Mouse (Mus musculus): ENCODE data around the gene Btn1a1. TPM values are rescaled to one million over a fixed set of nuclear protein-coding genes. Genes with fewer than 3 reads are reported as not detected.
A peak's percentile ranks its signal among the peaks of the same experiment; 100 is the strongest.

Btn1a1 gene
- not detected in 2 replicates for polyA plus RNA-seq (2016; fragmentation: Nextera tagmentation; extraction: Ambion mirVana)

GRCm38 (mm10) chr13:23465600-23466109 lies at the start of gene Btn1a1:
Btn1a1 (minus strand) TSS chr13:23465901.
- Histone ChIP-seq H3K27ac (no peak within 1 kb of the TSS), H3K27me3 (replicated peaks) (0 out of 2 replicates have a peak, but pooled peaks cover 6% of the 10 kb centered on the region), H3K4me3 (peak within 1 kb of the TSS; percentile 58), H3K36me3 (no peaks in the 10 kb centered on the region), H3K4me2 (replicated peaks) (peak within 1 kb of the TSS; percentile 78), H3K9me3 (no peaks in the 10 kb centered on the region), H3K9ac (peak within 1 kb of the TSS; percentile 26), H3K4me1 (peaks cover 16% of the 10 kb centered on the region)
- ATAC-seq (ENCODE audit: low FRiP score, low read depth), result no peak
- WGBS, result 1% methylated on average over 7 of the region's 7 CpGs

GRCm38 (mm10) chr13:23515281-23515680 lies 49.6 kb upstream of the Btn1a1 start:
- Histone ChIP-seq H3K27ac (no peak overlapping the region), H3K4me1 (no peaks in the 10 kb centered on the region), H3K9me3 (no peaks in the 10 kb centered on the region), H3K4me2 (replicated peaks) (no peak overlapping the region), H3K27me3 (replicated peaks) (no peaks in the 10 kb centered on the region), H3K4me3 (no peak overlapping the region), H3K9ac (no peak overlapping the region), H3K36me3 (no peaks in the 10 kb centered on the region)
- ATAC-seq (ENCODE audit: low FRiP score, low read depth), result no peak
- 74% methylated on average over 5 of the region's 5 CpGs for WGBS

- ATAC-seq (ENCODE audit: low FRiP score, low read depth), result no peak
- WGBS, result 89% methylated on average over 1 of the region's 1 CpGs
- H3K4me1 ChIP-seq, result no peaks in the 10 kb centered on the region
- no peak overlapping the region for H3K27ac ChIP-seq
- no peaks in the 10 kb centered on the region for H3K36me3 ChIP-seq
- H3K4me2 ChIP-seq (replicated peaks), result no peak overlapping the region
- no peaks in the 10 kb centered on the region for H3K9me3 ChIP-seq
- H3K4me3 ChIP-seq, result no peak overlapping the region
- H3K27me3 ChIP-seq (replicated peaks), result no peaks in the 10 kb centered on the region
- H3K9ac ChIP-seq, result no peak overlapping the region
Measured at GRCm38 (mm10) chr13:23513517-23513916, 47.8 kb upstream of the Btn1a1 start.

- ATAC-seq (ENCODE audit: low FRiP score, low read depth), result no peak
- no peaks in the 10 kb centered on the region for H3K27me3 ChIP-seq (replicated peaks)
- no peaks in the 10 kb centered on the region for H3K36me3 ChIP-seq
- no peak overlapping the region for H3K27ac ChIP-seq
- H3K4me3 ChIP-seq, result no peak overlapping the region
- H3K4me2 ChIP-seq (replicated peaks), result no peak overlapping the region
- H3K9ac ChIP-seq, result no peak overlapping the region
- 50% methylated on average over 1 of the region's 1 CpGs for WGBS
- H3K9me3 ChIP-seq, result no peaks in the 10 kb centered on the region
- H3K4me1 ChIP-seq, result peaks cover 9% of the 10 kb centered on the region
Measured at GRCm38 (mm10) chr13:23510127-23510526, 44.4 kb upstream of the Btn1a1 start.

- H3K9me3 ChIP-seq, result no peaks in the 10 kb centered on the region
- H3K36me3 ChIP-seq, result no peaks in the 10 kb centered on the region
- H3K9ac ChIP-seq, result no peak overlapping the region
- no peak overlapping the region for H3K27ac ChIP-seq
- 11% methylated on average over 14 of the region's 14 CpGs for WGBS
- H3K4me3 ChIP-seq, result no peak overlapping the region
- peak overlapping the region; percentile 54 for H3K4me2 ChIP-seq (replicated peaks)
- peaks cover 9% of the 10 kb centered on the region for H3K4me1 ChIP-seq
- no peak for ATAC-seq (ENCODE audit: low FRiP score, low read depth)
- no peaks in the 10 kb centered on the region for H3K27me3 ChIP-seq (replicated peaks)
Measured at GRCm38 (mm10) chr13:23506819-23507515, 41.3 kb upstream of the Btn1a1 start.

GRCm38 (mm10) chr13:23506351-23506750 lies 40.6 kb upstream of the Btn1a1 start:
- Histone ChIP-seq H3K9ac (no peak overlapping the region), H3K27me3 (replicated peaks) (no peaks in the 10 kb centered on the region), H3K4me2 (replicated peaks) (peak overlapping the region; percentile 54), H3K27ac (no peak overlapping the region), H3K4me3 (no peak overlapping the region), H3K4me1 (peaks cover 9% of the 10 kb centered on the region), H3K9me3 (no peaks in the 10 kb centered on the region), H3K36me3 (no peaks in the 10 kb centered on the region)
- ATAC-seq (ENCODE audit: low FRiP score, low read depth), result no peak
- WGBS, result 2% methylated on average over 13 of the region's 13 CpGs

GRCm38 (mm10) chr13:23505662-23506345 lies 40.1 kb upstream of the Btn1a1 start:
- peak; percentile 48; the same call in 1 of the 2 replicates for ATAC-seq (ENCODE audit: low FRiP score, low read depth)

GRCm38 (mm10) chr13:23503797-23504196 lies 38.1 kb upstream of the Btn1a1 start:
- no peaks in the 10 kb centered on the region for H3K36me3 ChIP-seq
- no peaks in the 10 kb centered on the region for H3K9me3 ChIP-seq
- no peak overlapping the region for H3K4me3 ChIP-seq
- H3K4me1 ChIP-seq, result peaks cover 9% of the 10 kb centered on the region
- no peak overlapping the region for H3K9ac ChIP-seq
- 1% methylated on average over 9 of the region's 9 CpGs for WGBS
- peaks cover 2% of the 10 kb centered on the region; the same call in 1 of the 2 replicates for H3K27me3 ChIP-seq (replicated peaks)
- H3K4me2 ChIP-seq (replicated peaks), result no peak overlapping the region; the same call in 1 of the 2 replicates
- no peak overlapping the region for H3K27ac ChIP-seq
- no peak for ATAC-seq (ENCODE audit: low FRiP score, low read depth)

More at GRCm38 (mm10) chr13:23505662-23506345, 40.1 kb upstream of the Btn1a1 start:
- H3K9ac ChIP-seq, result peak overlapping the region; percentile 13; the same call in 1 of the 2 replicates
- WGBS, result 3% methylated on average over 14 of the region's 14 CpGs
- H3K27me3 ChIP-seq (replicated peaks), result no peaks in the 10 kb centered on the region
- peaks cover 9% of the 10 kb centered on the region for H3K4me1 ChIP-seq
- no peaks in the 10 kb centered on the region for H3K9me3 ChIP-seq
- peak overlapping the region; percentile 54 for H3K4me2 ChIP-seq (replicated peaks)
- H3K27ac ChIP-seq, result no peak overlapping the region
- H3K4me3 ChIP-seq, result 0 out of 2 replicates have a peak overlapping the region, but pooled peaks have one; percentile 18
- no peaks in the 10 kb centered on the region for H3K36me3 ChIP-seq

- Histone ChIP-seq H3K4me3 (no peak overlapping the region), H3K4me2 (replicated peaks) (no peak overlapping the region), H3K9ac (no peak overlapping the region), H3K9me3 (no peaks in the 10 kb centered on the region), H3K27me3 (replicated peaks) (peaks cover 4% of the 10 kb centered on the region; the same call in 1 of the 2 replicates), H3K4me1 (peaks cover 16% of the 10 kb centered on the region), H3K27ac (no peak overlapping the region), H3K36me3 (no peaks in the 10 kb centered on the region)
- ATAC-seq (ENCODE audit: low FRiP score, low read depth), result no peak
- WGBS, result 40% methylated on average over 4 of the region's 4 CpGs
Measured at GRCm38 (mm10) chr13:23502916-23503315, 37.2 kb upstream of the Btn1a1 start.

GRCm38 (mm10) chr13:23502031-23502567 lies 36.4 kb upstream of the Btn1a1 start:
- H3K27me3 ChIP-seq (replicated peaks), result peaks cover 4% of the 10 kb centered on the region; the same call in 1 of the 2 replicates
- H3K36me3 ChIP-seq, result no peaks in the 10 kb centered on the region
- 0 out of 2 replicates have a peak overlapping the region, but pooled peaks have one; percentile 40 for H3K4me2 ChIP-seq (replicated peaks)
- H3K27ac ChIP-seq, result no peak overlapping the region
- peaks cover 16% of the 10 kb centered on the region for H3K4me1 ChIP-seq
- ATAC-seq (ENCODE audit: low FRiP score, low read depth), result no peak
- WGBS, result 34% methylated on average over 9 of the region's 9 CpGs
- no peak overlapping the region for H3K4me3 ChIP-seq
- H3K9ac ChIP-seq, result no peak overlapping the region
- no peaks in the 10 kb centered on the region for H3K9me3 ChIP-seq

- Histone ChIP-seq H3K36me3 (no peaks in the 10 kb centered on the region), H3K4me2 (replicated peaks) (peak overlapping the region; percentile 40)
- 25% methylated on average over 5 of the region's 5 CpGs for WGBS
Measured at GRCm38 (mm10) chr13:23501511-23501910, 35.8 kb upstream of the Btn1a1 start.

More at GRCm38 (mm10) chr13:23501511-23501910, 35.8 kb upstream of the Btn1a1 start:
- Histone ChIP-seq H3K9ac (no peak overlapping the region), H3K4me1 (peaks cover 16% of the 10 kb centered on the region), H3K27ac (no peak overlapping the region), H3K27me3 (replicated peaks) (peaks cover 4% of the 10 kb centered on the region; the same call in 1 of the 2 replicates), H3K4me3 (no peak overlapping the region), H3K9me3 (no peaks in the 10 kb centered on the region)
- no peak for ATAC-seq (ENCODE audit: low FRiP score, low read depth)

Data from neural tube, embryonic 12.5 days (tissue).